Mouse (Mus musculus): Measurements from ENCODE around the gene Hkdc1.

Hkdc1 gene

GRCm38 (mm10) chr10:62380936-62381335, 41.4 kb downstream of the Hkdc1 start:
- DNase-seq (ENCODE audit: low spot score in 2 of 2): no peak

DNA sequence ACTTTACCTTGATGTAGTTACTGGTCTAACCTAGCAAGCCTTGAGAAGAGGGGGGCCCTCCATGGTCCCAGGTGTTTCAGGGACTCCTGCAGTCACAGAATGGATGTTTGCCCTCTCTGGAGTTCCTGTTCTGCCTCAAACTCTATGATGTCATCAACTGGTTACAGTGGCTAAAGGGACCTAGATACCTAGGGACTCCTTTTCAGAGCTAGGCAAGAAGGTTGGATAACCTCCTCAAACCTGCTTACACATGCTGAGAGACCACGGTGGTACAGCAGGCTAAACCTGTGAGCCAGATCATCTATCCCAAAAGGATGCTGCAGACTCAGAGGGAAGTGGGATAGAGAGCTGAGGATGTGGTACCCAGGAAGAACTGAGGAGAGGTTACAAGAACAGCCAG, 42.5 kb downstream of the Hkdc1 start, which contains the start of gene Hk1:
TSS of gene Hk1 (minus strand) at position 101 of the 400 bp plus-strand sequence.
- DNase-seq (ENCODE audit: low spot score in 2 of 2): no peak

DNA sequence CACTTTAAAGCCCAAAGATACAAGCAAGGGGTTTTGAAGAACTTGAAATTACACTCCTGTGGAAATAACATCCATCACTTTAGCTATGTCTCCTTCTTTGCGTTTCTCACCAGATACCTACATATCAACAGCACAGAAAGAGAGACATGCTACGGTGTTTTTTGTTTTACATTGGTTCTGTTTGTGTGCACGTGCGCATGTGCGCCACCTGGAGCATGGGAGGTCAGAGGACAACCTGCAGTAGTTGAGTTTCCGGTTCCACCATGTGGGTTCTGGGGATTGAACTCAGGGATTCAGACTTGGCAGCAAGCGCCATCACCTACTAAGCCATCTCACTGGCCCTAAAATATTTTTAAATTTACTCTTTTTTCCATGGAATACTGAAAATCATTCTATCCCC, 63.5 kb downstream of the Hkdc1 start:
- no peak for DNase-seq (ENCODE audit: low spot score in 2 of 2)

- no peak for DNase-seq (ENCODE audit: low spot score in 2 of 2)
Measured at GRCm38 (mm10) chr10:62356105-62356730, 66.1 kb downstream of the Hkdc1 start.

DNA sequence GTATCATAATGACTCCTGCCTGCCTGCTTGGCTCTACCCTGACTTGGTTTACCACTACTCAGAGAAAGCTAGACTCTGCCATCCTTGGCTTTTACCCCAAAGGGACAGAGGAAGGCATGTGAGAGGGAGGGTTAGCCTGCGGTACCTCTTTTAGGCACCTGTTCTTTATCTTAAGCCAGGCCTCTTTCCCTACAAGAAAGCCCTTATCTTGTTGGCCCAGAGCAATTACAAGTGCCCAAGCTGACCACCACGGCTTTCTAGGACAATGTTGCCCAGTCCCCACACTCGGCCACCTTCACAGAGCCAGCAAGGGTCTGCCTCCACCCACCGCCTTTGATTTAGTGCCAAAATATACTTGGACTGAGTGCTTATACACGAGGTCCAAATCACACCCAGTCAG, 77.1 kb downstream of the Hkdc1 start:
- DNase-seq (ENCODE audit: low spot score in 2 of 2): no peak

GRCm38 (mm10) chr10:62344004-62344752, 78.1 kb downstream of the Hkdc1 start:
- peak in 1 of 2 experiments; percentile 47 for DNase-seq (ENCODE audit: low spot score in 2 of 2)

DNA sequence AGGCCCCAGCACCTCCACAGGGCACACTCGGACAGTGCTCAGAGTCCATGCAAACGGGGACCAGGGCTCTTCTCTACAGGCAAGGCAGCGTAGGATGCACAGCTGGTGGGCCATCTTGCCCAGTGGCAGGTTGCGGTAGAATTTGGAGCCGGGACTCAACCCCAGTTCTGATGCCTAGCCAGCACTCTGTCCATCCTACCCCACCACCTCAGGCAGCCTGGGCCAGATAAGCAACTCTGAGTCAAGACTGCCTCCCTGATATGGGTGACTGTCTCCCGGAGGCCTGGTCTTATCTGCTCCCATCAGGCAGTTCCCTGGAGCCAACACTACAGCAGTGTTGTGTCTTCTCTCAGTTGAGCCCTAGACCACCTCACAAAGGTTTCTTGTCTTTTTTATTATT, 79.8 kb downstream of the Hkdc1 start:
- DNase-seq (ENCODE audit: low spot score in 2 of 2): peak; percentile 56 to 69

DNA sequence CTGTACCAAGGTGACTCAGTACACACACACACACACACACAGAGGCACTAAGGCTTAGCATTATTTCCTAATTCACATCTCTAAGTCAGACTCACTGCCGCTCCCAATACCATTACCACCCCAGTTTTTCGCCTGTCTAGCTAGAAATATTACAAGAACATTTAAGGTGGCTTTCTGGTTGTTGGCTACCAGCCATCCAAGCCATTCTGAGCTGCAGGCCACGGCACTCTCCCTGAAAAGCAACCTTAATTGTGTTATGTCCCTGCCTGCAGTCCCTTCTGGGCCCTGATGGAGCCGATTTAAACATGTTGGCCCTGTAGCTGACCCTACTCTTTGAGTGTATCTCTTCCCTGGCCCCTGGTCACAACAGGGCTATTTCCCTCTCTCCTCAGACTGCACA, 80.3 kb downstream of the Hkdc1 start:
- DNase-seq (ENCODE audit: low spot score in 2 of 2): no peak

DNA sequence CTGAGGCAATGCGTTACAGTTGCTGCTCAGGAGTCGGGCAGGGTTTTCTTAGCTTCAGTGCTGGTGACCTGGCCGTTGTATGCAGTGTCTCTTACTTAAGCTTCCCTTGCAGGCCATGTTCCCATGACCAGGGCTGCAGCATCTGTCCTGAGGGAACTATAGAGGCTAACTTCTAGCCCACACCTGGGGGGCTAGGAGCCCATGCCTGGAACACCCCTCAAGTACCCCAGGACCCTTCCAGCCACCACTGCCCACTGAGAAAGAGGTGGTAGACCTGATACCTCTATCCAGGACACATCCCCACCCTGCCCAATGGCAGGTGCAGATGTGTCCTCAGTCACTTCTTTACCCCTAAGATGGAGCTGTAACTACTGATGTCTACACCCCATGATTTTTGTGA, 81.3 kb downstream of the Hkdc1 start:
- no peak for DNase-seq (ENCODE audit: low spot score in 2 of 2)

- DNase-seq (ENCODE audit: low spot score in 2 of 2): peak; percentile 97
Measured at GRCm38 (mm10) chr10:62340095-62340731, 82.1 kb downstream of the Hkdc1 start.

- peak; percentile 57 to 60 for DNase-seq (ENCODE audit: low spot score in 2 of 2)
Measured at GRCm38 (mm10) chr10:62339211-62340094, 82.8 kb downstream of the Hkdc1 start.

GRCm38 (mm10) chr10:62338626-62339025, 83.7 kb downstream of the Hkdc1 start:
- peak; percentile 26 to 42 for DNase-seq (ENCODE audit: low spot score in 2 of 2)

- no peak for DNase-seq (ENCODE audit: low spot score in 2 of 2)
Measured at GRCm38 (mm10) chr10:62338176-62338575, 84.1 kb downstream of the Hkdc1 start.

DNA sequence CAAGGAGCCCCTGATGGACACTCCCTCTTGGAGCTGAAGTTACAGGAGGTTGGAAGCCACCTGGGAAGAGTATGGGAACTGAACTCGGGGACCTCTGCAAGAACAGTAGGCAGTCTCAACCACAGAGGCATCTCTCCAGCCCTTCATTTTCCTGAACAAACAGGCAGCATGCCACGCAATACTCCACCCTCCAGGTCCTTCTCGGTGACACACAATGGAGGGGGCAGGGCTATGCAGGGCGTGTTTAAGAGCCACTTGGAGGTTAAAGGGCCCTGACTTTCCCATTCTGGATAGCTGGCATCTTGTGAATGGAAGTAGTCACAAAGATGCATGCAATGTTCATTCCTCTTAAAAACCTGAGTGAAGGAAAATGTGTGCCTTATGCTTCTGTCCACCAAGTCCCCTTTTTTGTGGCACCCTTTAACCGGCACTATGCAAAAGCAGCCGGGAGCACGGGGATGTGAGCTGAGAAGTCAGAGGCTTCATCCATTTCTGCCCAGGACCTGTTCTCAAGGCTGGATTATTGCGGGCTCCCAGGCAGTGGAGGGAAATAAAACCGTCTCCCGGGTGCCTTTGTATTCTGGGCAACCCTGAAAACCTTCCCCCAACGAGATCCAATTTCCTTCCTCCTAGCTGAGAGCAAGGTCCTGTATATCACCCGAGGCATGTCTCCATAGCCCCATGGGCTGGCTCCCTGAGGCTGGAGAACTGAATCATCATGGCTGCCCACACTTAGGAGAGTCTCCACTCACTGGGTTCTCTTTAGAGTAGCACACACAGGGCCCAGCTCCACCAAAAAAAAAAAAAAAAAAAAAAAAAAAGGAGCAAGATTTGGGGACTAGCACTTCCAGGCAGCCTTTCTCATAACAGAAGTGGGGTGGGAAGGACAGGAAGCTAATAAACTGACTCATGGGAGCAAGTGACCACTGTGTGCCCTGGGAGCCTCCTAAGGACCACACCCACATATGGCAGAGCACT, 85.4 kb downstream of the Hkdc1 start:
- no peak for DNase-seq (ENCODE audit: low spot score in 2 of 2)

- no peak for DNase-seq (ENCODE audit: low spot score in 2 of 2)
Measured at GRCm38 (mm10) chr10:62335423-62335776, 86.9 kb downstream of the Hkdc1 start.

- no peak for DNase-seq (ENCODE audit: low spot score in 2 of 2)
Measured at GRCm38 (mm10) chr10:62334686-62335422, 87.4 kb downstream of the Hkdc1 start.

DNA sequence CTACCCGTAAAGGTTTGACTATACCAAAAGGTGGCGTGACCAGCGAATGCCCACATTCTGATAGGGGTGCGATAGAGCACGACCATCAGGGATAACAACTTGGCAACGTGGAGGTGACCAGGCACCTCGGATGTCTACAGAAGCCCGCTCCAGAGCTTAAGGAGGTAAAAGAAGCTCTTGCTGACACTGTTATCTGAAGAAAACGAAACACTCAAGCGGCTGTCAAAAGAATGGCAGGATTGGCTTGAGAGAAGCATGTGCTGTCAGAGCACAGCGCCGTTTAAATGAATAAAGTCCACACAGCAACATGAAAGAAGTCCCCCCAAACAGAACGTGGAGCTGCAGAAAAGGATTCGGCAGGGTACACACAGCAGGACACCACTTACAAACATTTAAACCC, 89.0 kb downstream of the Hkdc1 start:
- DNase-seq (ENCODE audit: low spot score in 2 of 2): no peak

Data from spleen, postnatal 36 days (tissue).